Comparison of ENCODE assay signal across 10 mouse cellular contexts in the genomic region with DNA sequence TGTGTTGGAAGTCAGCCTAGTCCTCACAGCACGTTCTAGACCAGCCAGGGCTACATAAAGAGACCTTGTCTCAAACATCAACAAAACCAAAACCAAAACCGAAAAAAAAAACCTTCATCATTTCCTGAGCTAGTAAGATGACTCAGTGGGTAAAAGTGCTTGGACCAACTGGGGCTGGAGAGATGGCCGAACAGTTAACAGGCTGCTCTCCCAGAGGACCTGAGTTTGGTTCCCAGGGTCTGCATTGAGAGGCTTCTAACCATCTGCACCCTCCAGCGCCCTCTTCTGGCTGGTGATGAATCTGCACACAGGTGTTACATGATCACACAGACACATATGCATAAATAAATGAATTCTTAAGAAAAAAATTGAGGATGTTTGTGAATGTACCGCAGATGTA. TPM values are rescaled to one million over a fixed set of nuclear protein-coding genes. Genes with fewer than 3 reads are reported as not detected.
A peak's percentile ranks its signal among the peaks of the same experiment; 100 is the strongest.
DNase-seq lines count a peak whose midpoint lies in the region; TF ChIP-seq lines count a peak whose summit lies in the region.
"Had no signal": no experiment of that assay in that cellular context is flagged by ENCODE, and none has a peak within 500 bp of the region (broad histone marks: within the 10 kb centered on the region; RNA-seq: fewer than 3 reads in every experiment).

No protein-coding gene starts in this region.

- H3K4me1 ChIP-seq in E14TG2a.4 (replicated peaks; ENCODE audit: low read depth, low read length), result peaks cover 13% of the 10 kb centered on the region
- H3K4me1 ChIP-seq: lung, embryonic 15.5 days had no signal

- peaks cover 6% of the 10 kb centered on the region; the same call in 1 of the 2 replicates for H3K27me3 ChIP-seq in E14TG2a.4 (ENCODE audit: insufficient read depth, low read length)
- H3K27me3 ChIP-seq: lung, embryonic 15.5 days had no signal

- no peaks in the 10 kb centered on the region for H3K36me3 ChIP-seq in E14TG2a.4 (ENCODE audit: insufficient read depth, low read length)
- H3K36me3 ChIP-seq: lung, embryonic 15.5 days had no signal

- intact Hi-C loops in gastrocnemius, postnatal 36 days (cut with DNase I), result no loop called here

- DNase-seq in kidney, postnatal 4 days, result peak; percentile 54 to 55
- DNase-seq in kidney, adult 9 months, result no peak
- peak; percentile 63 for DNase-seq in c-Kit-positive CD71-negative TER-119-negative erythroid progenitor cells, embryonic 14.5 days (ENCODE audit: low read depth)
- DNase-seq in retina, embryonic 14.5 days (ENCODE audit: low spot score), result peak; percentile 48
- no peak for DNase-seq in layer of hippocampus, postnatal 36 days
- no peak for DNase-seq in gastrocnemius, postnatal 36 days
- DNase-seq in ovary, postnatal 10 days (ENCODE audit: low spot score), result no peak
- DNase-seq: cerebellum, adult 9-10 months had no signal

- no peak overlapping the region for H3K4me3 ChIP-seq in E14TG2a.4 (replicated peaks; ENCODE audit: low read length)
- H3K4me3 ChIP-seq: lung, embryonic 15.5 days had no signal

- H3K9me3 ChIP-seq in E14TG2a.4 (ENCODE audit: low read length), result no peaks in the 10 kb centered on the region
- H3K9me3 ChIP-seq: lung, embryonic 15.5 days had no signal

- TF ChIP-seq CTCF in E14TG2a.4 (conservative IDR thresholded peaks at IDR 0.05; ENCODE audit: low read length), result peak; percentile 88

RNA-seq across cellular contexts. Expression of gene Unc13d, which starts 6.3 kb away (rescaled TPM):
- total RNA-seq in layer of hippocampus, postnatal 36 days (2021), result 1 to 10 TPM; 1.9 to 2.4 TPM
- under 1 TPM; 0.30 to 0.48 TPM for total RNA-seq in gastrocnemius, postnatal 36 days (2021)

RNA-seq across cellular contexts. Expression of gene Wbp2, which starts 15.3 kb away (rescaled TPM):
- total RNA-seq in layer of hippocampus, postnatal 36 days (2021), result 100 to 1,000 TPM; 402 to 404 TPM
- 10 to 100 TPM; 70.1 to 71.0 TPM for total RNA-seq in gastrocnemius, postnatal 36 days (2021)

RNA-seq across cellular contexts. Expression of gene Unk, which starts 41.4 kb away (rescaled TPM):
- total RNA-seq in layer of hippocampus, postnatal 36 days (2021), result 10 to 100 TPM; 19.4 to 21.9 TPM
- total RNA-seq in gastrocnemius, postnatal 36 days (2021), result 1 to 10 TPM; 6.0 to 7.1 TPM

RNA-seq across cellular contexts. Expression of gene H3f3b, which starts 43.7 kb away (rescaled TPM):
- 100 to 1,000 TPM; 263 to 275 TPM for total RNA-seq in layer of hippocampus, postnatal 36 days (2021)
- total RNA-seq in gastrocnemius, postnatal 36 days (2021), result 10 to 100 TPM; 56.1 to 75.3 TPM

RNA-seq across cellular contexts. Expression of gene Trim47, which starts 55.5 kb away (rescaled TPM):
- 1 to 10 TPM; 4.4 to 4.6 TPM for total RNA-seq in layer of hippocampus, postnatal 36 days (2021)
- 1 to 10 TPM; 9.1 to 9.3 TPM for total RNA-seq in gastrocnemius, postnatal 36 days (2021)

Comparison
In these comparisons a context has a peak if more than half of its experiments do, and no peak if none do; other contexts are left out.
1. DNase-seq: peak in kidney, postnatal 4 days (2 of 2), c-Kit-positive CD71-negative TER-119-negative erythroid progenitor cells, embryonic 14.5 days (single experiment) and retina, embryonic 14.5 days (single experiment); none in kidney, adult 9 months (single experiment), layer of hippocampus, postnatal 36 days (0 of 2), gastrocnemius, postnatal 36 days (0 of 2) and ovary, postnatal 10 days (single experiment).
2. RNA of gene Wbp2, which starts 15.3 kb away (total RNA-seq): 402 to 404 TPM in layer of hippocampus, postnatal 36 days; 70.1 to 71.0 TPM in gastrocnemius, postnatal 36 days; every median in the first group is over 4 times any median in the second.